Mouse (Mus musculus): ENCODE results near the gene Bbip1. TPM values are rescaled to one million over a fixed set of nuclear protein-coding genes. Genes with fewer than 3 reads are reported as not detected.
"Not testable (repeated sequence)": the region's sequence is repeated elsewhere in the genome, so short reads cannot be mapped to it uniquely, and the experiment has no call there.

Gene Bbip1
- polyA plus RNA-seq, 1 experiment from 2014 or later = 105 TPM

DNA sequence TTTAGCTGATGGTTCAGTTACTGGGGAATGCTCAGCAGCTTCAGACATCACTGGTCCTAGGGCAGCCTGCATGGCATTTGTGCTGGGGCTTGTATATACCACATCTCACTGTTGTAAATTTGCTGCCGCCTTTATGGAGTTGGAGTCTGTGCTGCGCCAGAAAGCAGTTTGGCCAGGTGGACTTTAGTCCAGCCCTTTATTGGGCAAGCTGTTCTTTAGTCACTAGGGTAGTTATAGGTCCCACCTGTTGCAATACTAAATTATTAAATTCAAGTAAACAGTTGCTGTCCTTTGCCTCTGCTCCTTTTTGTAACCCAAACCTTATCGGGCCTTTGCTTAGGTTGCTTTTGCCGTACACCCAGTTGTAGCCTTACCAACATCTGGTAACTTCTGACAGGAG lies 29.5 kb downstream of the Bbip1 start:
- no peaks in the 10 kb centered on the region for H3K4me1 ChIP-seq
- H3K9me3 ChIP-seq = no peaks in the 10 kb centered on the region
- no peak overlapping the region for H3K4me3 ChIP-seq
- 98% methylated on average over 4 of the region's 4 CpGs for WGBS
- no peaks in the 10 kb centered on the region for H3K27me3 ChIP-seq (ENCODE audit: poor library complexity, severe bottlenecking)
- H3K36me3 ChIP-seq (replicated peaks) = peaks cover 84% of the 10 kb centered on the region
- no peak for DNase-seq (ENCODE audit: extremely low spot score, low spot score)
- H3K27ac ChIP-seq = no peak overlapping the region

DNA sequence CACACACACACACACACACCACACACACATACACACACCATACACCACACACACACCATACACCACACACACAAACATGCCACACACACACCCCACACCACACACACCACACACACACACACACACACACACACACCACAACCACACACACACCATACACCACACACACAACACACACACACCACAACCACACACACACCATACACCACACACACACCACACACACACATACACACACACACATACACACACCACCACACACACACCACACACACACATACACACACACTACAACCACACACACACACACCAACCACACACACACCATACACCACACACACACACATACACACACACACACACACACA lies 37.7 kb downstream of the Bbip1 start:
- H3K9me3 ChIP-seq; DNase-seq (ENCODE audit: extremely low spot score, low spot score); H3K27ac ChIP-seq; H3K27me3 ChIP-seq (ENCODE audit: poor library complexity, severe bottlenecking); H3K4me3 ChIP-seq: not testable (repeated sequence)
- H3K4me1 ChIP-seq = peaks cover 30% of the 10 kb centered on the region
- H3K36me3 ChIP-seq (replicated peaks) = peaks cover 28% of the 10 kb centered on the region

DNA sequence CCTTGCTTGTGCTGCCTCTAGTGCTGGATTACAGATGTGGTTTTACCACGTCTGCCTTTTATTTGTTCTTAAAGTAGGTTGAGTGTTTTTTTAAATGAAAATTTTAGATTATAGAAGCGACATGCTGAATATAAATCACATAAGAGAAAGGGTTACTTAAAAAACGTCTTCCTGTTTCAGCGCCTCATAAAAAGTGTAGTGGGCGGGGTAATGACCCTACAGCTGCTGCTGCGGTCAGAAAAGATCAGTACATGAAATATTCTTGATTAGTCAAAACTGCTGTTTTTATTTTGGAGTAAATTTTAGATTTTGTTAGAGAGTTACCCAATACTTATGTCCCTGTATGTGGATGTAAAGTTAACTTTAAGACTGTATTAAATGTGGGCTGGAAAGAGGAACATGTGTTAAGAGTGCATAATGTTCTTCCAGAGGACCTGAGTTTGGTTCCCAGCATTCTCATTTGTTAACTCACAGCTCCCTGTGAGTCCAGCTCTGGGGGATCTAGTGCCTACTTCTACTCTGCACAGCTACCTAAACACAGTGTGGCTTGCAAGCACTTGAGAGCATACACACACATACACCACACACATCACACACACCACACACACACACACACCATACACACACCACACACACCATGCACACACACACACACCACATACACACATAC lies 38.3 kb downstream of the Bbip1 start:
- H3K27ac ChIP-seq = no peak overlapping the region
- H3K4me3 ChIP-seq = no peak overlapping the region
- no peaks in the 10 kb centered on the region for H3K27me3 ChIP-seq (ENCODE audit: poor library complexity, severe bottlenecking)
- H3K36me3 ChIP-seq (replicated peaks) = peaks cover 23% of the 10 kb centered on the region
- H3K4me1 ChIP-seq = peaks cover 30% of the 10 kb centered on the region
- no peaks in the 10 kb centered on the region for H3K9me3 ChIP-seq
- no peak for DNase-seq (ENCODE audit: extremely low spot score, low spot score)
- 77% methylated on average over 6 of the region's 6 CpGs for WGBS

DNA sequence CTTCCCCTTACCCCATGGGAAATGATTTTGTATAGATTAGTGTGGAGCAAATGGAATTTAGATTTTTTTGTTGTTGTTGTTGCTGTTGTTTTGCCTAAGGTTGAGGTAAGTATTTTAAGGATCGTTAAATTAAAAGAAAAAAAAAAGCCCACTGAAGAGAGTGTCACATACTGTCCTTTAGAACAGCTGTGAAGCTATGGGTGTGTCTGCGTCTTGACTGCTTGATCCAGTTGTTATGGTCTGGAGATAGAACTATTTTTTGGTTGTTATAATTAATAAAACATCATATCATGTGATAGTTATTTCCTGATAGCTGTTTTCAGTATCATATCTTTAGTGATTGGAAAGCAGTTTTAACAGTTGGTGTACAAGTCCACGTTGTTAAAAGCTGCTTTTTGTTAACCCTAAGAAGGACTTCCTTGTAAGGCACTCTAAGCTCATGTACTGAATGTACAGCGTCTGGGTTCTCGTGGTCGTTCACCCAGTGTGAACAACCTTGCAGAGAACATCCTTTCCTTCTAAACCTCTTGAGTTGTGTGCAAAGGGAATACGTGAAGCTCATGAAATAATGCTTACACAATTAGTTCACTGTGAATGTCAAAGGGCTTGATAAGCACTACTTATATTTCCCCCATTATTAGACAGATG lies 39.5 kb downstream of the Bbip1 start:
- WGBS = 80% methylated on average over 7 of the region's 7 CpGs
- Histone ChIP-seq H3K4me3 (peak overlapping the region; percentile 95), H3K36me3 (replicated peaks) (peaks cover 13% of the 10 kb centered on the region), H3K27ac (no peak overlapping the region), H3K9me3 (no peaks in the 10 kb centered on the region), H3K27me3 (ENCODE audit: poor library complexity, severe bottlenecking) (no peaks in the 10 kb centered on the region), H3K4me1 (peaks cover 30% of the 10 kb centered on the region)
- DNase-seq (ENCODE audit: extremely low spot score, low spot score) = no peak

DNA sequence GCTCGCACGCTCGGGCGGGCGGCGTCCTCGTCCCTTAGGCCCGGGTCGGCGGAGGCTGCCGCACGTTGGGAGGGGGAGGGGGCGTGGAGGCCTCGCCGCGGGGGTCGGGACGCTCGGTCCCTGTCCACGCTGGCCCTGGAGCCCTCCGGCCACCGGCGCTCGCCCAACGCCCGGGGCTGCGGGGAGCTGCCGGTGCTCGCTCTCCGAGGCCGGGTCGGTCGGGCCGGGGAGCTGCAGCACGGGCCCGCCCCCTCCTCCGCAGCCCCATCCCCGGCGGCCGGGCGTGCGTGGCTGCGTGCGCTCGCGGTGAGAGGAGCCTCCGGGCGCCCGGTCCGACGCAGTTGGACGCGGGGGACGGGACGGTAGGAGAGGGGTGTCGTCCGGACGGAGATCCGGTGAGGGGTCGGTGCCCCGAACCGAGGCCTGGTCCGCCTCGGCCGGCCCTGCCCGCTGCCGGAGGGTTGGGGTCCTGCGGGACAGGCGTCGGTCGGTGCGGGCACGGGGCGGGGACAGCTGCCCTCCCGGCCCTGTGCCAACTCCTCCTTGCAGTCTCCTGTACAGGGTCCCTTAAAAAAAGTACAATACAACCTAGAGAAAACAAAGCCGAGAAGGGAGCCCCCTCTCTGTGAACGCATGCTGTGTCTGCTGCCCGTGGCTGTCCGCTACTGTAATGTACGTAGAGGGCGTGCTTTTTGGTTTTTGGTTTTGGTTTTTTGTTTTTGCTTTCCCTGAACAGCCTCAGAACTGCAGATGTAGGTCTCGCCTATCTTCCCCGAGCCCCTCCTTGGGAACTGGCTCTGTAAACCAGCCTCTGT lies 40.7 kb downstream of the Bbip1 start:
- Histone ChIP-seq H3K27ac (peak overlapping the region; percentile 92), H3K4me3 (peak overlapping the region; percentile 95), H3K9me3 (no peaks in the 10 kb centered on the region), H3K27me3 (ENCODE audit: poor library complexity, severe bottlenecking) (no peaks in the 10 kb centered on the region), H3K36me3 (replicated peaks) (0 out of 2 replicates have a peak, but pooled peaks cover 2% of the 10 kb centered on the region), H3K4me1 (peaks cover 30% of the 10 kb centered on the region)
- under 1% methylated on average over 74 of the region's 83 CpGs for WGBS
- DNase-seq (ENCODE audit: extremely low spot score, low spot score) = peak; percentile 55

- Histone ChIP-seq H3K27ac (peak overlapping the region; percentile 92), H3K4me1 (peaks cover 30% of the 10 kb centered on the region), H3K36me3 (replicated peaks) (no peaks in the 10 kb centered on the region), H3K27me3 (ENCODE audit: poor library complexity, severe bottlenecking) (no peaks in the 10 kb centered on the region), H3K9me3 (no peaks in the 10 kb centered on the region), H3K4me3 (peak overlapping the region; percentile 95)
- under 1% methylated on average over 61 of the region's 61 CpGs for WGBS
- DNase-seq (ENCODE audit: extremely low spot score, low spot score) = peak; percentile 99
Observed at GRCm38 (mm10) chr19:53902739-53903487, 41.5 kb downstream of the Bbip1 start.

DNA sequence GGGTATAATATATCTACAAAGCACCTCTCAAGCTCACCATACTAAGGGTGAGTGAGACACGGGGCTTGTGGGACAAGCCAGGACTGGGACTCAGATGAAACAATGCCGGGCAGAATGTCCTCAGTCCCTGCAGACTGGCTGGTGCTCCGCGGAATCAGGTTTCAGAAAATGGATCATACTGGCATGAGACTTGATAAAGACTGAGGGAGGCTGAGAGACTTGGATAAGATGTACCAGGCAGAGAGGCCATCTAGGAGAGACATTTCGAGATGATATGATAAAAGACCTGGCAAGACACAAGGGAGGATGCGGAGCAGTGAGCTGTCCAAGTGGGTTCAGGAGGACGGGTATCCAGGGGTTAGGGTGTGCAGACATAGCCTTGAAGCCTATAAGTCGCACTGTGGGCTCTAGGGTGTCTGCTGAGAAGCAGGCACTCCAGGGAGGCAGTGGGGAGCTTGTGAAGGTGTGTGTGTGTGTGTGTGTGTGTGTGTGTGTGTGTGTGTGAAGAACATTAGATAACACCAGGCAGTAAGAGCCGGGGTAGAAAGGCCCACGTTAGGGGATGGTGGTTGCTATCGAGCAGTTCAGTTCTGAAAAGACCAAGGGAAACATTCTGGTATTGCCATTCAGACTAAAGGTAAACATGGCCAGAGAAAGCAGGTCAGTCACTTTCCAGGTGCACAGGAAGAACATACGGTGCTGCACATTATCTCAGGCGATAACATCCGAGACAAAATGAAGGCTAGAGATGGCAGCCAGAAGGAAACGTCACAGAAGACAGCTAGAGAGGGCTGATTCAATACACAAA lies 42.3 kb downstream of the Bbip1 start:
- WGBS = 63% methylated on average over 15 of the region's 15 CpGs
- H3K4me1 ChIP-seq = peaks cover 30% of the 10 kb centered on the region
- H3K36me3 ChIP-seq (replicated peaks) = no peaks in the 10 kb centered on the region
- H3K4me3 ChIP-seq = peak overlapping the region; percentile 95
- no peaks in the 10 kb centered on the region for H3K9me3 ChIP-seq
- peak overlapping the region; percentile 92 for H3K27ac ChIP-seq
- H3K27me3 ChIP-seq (ENCODE audit: poor library complexity, severe bottlenecking) = no peaks in the 10 kb centered on the region
- DNase-seq (ENCODE audit: extremely low spot score, low spot score) = no peak

- Histone ChIP-seq H3K9me3 (no peaks in the 10 kb centered on the region), H3K27ac (no peak overlapping the region), H3K4me1 (peaks cover 27% of the 10 kb centered on the region), H3K4me3 (no peak overlapping the region), H3K27me3 (ENCODE audit: poor library complexity, severe bottlenecking) (no peaks in the 10 kb centered on the region), H3K36me3 (replicated peaks) (no peaks in the 10 kb centered on the region)
- WGBS = 91% methylated on average over 14 of the region's 14 CpGs
- no peak for DNase-seq (ENCODE audit: extremely low spot score, low spot score)
Observed at GRCm38 (mm10) chr19:53899941-53900610, 44.4 kb downstream of the Bbip1 start.

GRCm38 (mm10) chr19:53898970-53899900 lies 45.2 kb downstream of the Bbip1 start:
- WGBS = 88% methylated on average over 25 of the region's 25 CpGs
- DNase-seq (ENCODE audit: extremely low spot score, low spot score) = no peak

GRCm38 (mm10) chr19:53898498-53898897 lies 45.9 kb downstream of the Bbip1 start:
- no peaks in the 10 kb centered on the region for H3K36me3 ChIP-seq (replicated peaks)
- no peaks in the 10 kb centered on the region for H3K9me3 ChIP-seq
- DNase-seq (ENCODE audit: extremely low spot score, low spot score) = no peak
- 79% methylated on average over 4 of the region's 4 CpGs for WGBS
- H3K27ac ChIP-seq = 0 out of 2 replicates have a peak overlapping the region, but pooled peaks have one; percentile 40
- no peaks in the 10 kb centered on the region for H3K27me3 ChIP-seq (ENCODE audit: poor library complexity, severe bottlenecking)
- H3K4me3 ChIP-seq = no peak overlapping the region
- peaks cover 12% of the 10 kb centered on the region for H3K4me1 ChIP-seq

More at GRCm38 (mm10) chr19:53898970-53899900, 45.2 kb downstream of the Bbip1 start:
- Histone ChIP-seq H3K27me3 (ENCODE audit: poor library complexity, severe bottlenecking) (no peaks in the 10 kb centered on the region), H3K4me1 (peaks cover 19% of the 10 kb centered on the region), H3K36me3 (replicated peaks) (no peaks in the 10 kb centered on the region), H3K9me3 (no peaks in the 10 kb centered on the region), H3K4me3 (no peak overlapping the region), H3K27ac (no peak overlapping the region)

DNA sequence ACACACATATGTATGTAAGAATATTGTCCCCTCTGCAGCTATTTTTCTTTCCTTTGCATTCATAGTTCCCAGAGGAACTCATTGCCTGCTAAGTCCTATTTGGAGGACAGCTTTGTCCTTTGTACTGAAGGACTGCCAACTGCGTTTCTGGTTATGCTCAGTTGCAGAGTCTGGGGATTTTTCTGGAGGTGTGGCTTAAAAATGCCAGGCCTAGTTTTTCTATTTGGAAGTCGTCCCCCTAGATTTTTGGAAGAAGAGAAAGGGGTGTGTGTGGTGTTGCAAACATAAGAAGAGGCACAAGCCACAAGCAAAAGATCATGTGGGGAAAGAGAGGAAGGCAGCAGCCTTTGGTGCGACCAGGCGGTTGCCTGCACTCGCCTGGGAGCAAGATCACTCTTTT lies 46.4 kb downstream of the Bbip1 start:
- WGBS = 89% methylated on average over 5 of the region's 5 CpGs
- Histone ChIP-seq H3K9me3 (no peaks in the 10 kb centered on the region), H3K36me3 (replicated peaks) (no peaks in the 10 kb centered on the region), H3K27me3 (ENCODE audit: poor library complexity, severe bottlenecking) (no peaks in the 10 kb centered on the region), H3K4me3 (no peak overlapping the region), H3K27ac (0 out of 2 replicates have a peak overlapping the region, but pooled peaks have one; percentile 40), H3K4me1 (peaks cover 13% of the 10 kb centered on the region)
- DNase-seq (ENCODE audit: extremely low spot score, low spot score) = no peak
